Mouse (Mus musculus) forebrain, embryonic 12.5 days (tissue): ENCODE data around the gene Ssc5d. TPM values are rescaled to one million over a fixed set of nuclear protein-coding genes. Genes with fewer than 3 reads are reported as not detected.

ENCODE experiments used
- ATAC-seq: fragments of 200-750 bp; cut with Nextera tagmentation; 2 replicates; pipeline ENCODE4 v1.8.0; 2017; ENCODE audit warnings: moderate TSS enrichment; ENCODE audit not compliant: low FRiP score
- H3K27ac ChIP-seq: fragments of 300-500 bp; sonication (generic); 2 replicates; pipeline ENCODE4 v1.5.1; 2016; ENCODE audit warnings: mild to moderate bottlenecking
- H3K27me3 ChIP-seq: fragments of 300-500 bp; sonication (generic); 2 replicates; pipeline ENCODE4 v1.6.1; 2016; ENCODE audit warnings: mild to moderate bottlenecking
- H3K36me3 ChIP-seq: fragments of 300-500 bp; sonication (generic); replicated peaks from 2 replicates; pipeline ENCODE4 v1.6.1; 2016; ENCODE audit warnings: mild to moderate bottlenecking
- H3K4me1 ChIP-seq: fragments of 300-500 bp; sonication (generic); 2 replicates; pipeline ENCODE4 v1.6.1; 2016
- H3K4me2 ChIP-seq: fragments of 300-500 bp; sonication (generic); 2 replicates; pipeline ENCODE4 v1.6.1; 2016; ENCODE audit warnings: mild to moderate bottlenecking, moderate library complexity
- H3K4me3 ChIP-seq: fragments of 300-500 bp; sonication (generic); replicated peaks from 2 replicates; pipeline ENCODE4 v1.5.1; 2016; ENCODE audit warnings: mild to moderate bottlenecking
- H3K9ac ChIP-seq: fragments of 300-500 bp; sonication (generic); 2 replicates; pipeline ENCODE4 v1.6.1; 2016; ENCODE audit warnings: mild to moderate bottlenecking
- H3K9me3 ChIP-seq: fragments of 300-500 bp; sonication (generic); 2 replicates; pipeline ENCODE4 v1.6.1; 2016
- WGBS: fragments of 180-500 bp; shearing (Covaris S2); methylation state at CpG from one replicate; pipeline ENCODE4 v1.1.7; 2016; 5-methylcytosine and 5-hydroxymethylcytosine counted together
- polyA plus RNA-seq: library from polyadenylated mRNA; unstranded; fragments of >200 nt; fragmentation: Nextera tagmentation; extraction: Ambion mirVana; gene quantifications from 2 replicates; pipeline ENCODE4 v1.2.1, GENCODE M21; 2016

The Ssc5d gene
- polyA plus RNA-seq, 1 experiment from 2014 or later, result 0.89 TPM

DNA sequence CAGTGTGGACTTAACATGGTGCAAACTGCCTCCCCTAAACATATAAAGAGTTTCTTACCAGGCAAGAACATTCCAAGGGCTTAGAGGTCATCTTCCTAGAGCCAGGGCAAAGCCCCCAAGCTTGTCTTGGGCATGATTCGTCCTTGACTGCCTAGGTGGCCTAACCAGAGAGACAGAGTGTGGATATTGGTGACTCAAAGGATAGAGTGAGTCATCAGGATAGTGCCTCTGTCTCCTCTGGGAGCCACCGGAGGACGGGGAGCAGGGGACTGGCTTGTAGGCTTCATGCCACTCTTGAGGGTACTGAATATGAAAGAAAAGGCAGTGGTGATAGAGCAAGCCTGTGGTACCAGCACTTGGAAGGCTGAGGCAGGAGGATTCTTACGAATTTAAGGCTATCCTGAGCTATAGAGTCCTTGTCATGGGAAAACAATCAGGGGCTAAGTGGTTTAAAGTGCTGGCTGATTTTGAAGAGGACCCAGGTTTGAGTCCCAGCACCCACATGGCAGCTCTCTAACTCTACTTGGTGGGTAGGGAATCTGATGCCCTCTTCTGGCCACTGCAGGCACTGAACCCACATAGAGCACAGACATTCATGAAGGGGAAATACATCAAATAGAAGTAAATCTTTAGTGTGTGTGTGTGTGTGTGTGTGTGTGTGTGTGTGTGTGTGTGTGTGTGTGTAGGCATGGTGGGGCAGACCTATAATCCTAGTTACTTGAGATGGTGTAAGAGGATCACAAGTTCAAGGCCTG is 8.8 kb downstream of the Ssc5d start:
- Histone ChIP-seq H3K9ac (no peak overlapping the region), H3K4me1 (no peaks in the 10 kb centered on the region), H3K36me3 (no peaks in the 10 kb centered on the region), H3K4me2 (no peak overlapping the region), H3K4me3 (no peak overlapping the region), H3K9me3 (0 out of 2 replicates have a peak, but pooled peaks cover 7% of the 10 kb centered on the region), H3K27ac (no peak overlapping the region), H3K27me3 (no peaks in the 10 kb centered on the region)
- no peak for ATAC-seq
- WGBS, result 74% methylated on average over 4 of the region's 4 CpGs

DNA sequence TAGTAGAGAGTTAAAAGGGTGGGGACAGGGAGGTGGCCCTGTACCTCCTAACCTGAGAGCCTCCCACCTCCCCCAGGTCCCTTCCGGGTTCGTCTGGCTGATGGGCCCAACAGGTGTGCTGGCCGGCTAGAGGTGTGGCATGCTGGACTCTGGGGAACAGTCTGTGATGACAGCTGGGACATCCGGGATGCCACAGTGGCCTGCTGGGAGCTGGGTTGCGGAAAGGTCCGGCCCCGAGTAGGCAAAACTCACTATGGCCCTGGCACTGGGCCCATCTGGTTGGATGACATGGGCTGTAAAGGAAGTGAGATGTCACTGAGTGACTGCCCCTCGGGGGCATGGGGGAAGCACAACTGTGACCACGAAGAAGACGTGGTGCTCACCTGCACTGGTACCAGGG is 11.2 kb downstream of the Ssc5d start:
- Histone ChIP-seq H3K4me1 (no peaks in the 10 kb centered on the region), H3K4me3 (no peak overlapping the region), H3K9ac (no peak overlapping the region), H3K4me2 (no peak overlapping the region), H3K27ac (no peak overlapping the region), H3K27me3 (no peaks in the 10 kb centered on the region), H3K36me3 (no peaks in the 10 kb centered on the region), H3K9me3 (0 out of 2 replicates have a peak, but pooled peaks cover 7% of the 10 kb centered on the region)
- no peak for ATAC-seq
- 84% methylated on average over 10 of the region's 10 CpGs for WGBS

DNA sequence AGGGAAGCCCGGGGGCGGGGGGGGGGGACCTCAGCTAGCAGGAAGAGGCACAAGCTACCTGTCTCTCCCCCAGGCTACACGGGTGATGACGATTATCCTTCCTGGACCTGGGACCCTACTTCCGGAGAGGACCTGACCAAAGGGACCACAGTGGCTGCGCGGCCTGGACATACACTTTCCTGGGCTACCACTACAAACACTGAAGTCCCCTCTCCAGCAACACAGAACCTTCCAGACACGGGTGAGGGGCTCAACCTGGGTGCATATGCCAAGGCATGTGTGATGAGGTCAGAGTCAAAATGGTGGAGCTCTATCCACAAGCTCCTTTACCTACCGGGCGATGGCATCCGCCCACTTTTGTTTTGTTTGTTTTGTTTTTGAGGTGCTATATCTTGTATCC is 11.8 kb downstream of the Ssc5d start:
- no peaks in the 10 kb centered on the region for H3K36me3 ChIP-seq
- H3K9me3 ChIP-seq, result 0 out of 2 replicates have a peak, but pooled peaks cover 7% of the 10 kb centered on the region
- no peak for ATAC-seq
- no peaks in the 10 kb centered on the region for H3K4me1 ChIP-seq
- WGBS, result 87% methylated on average over 10 of the region's 11 CpGs
- H3K9ac ChIP-seq, result no peak overlapping the region
- H3K27me3 ChIP-seq, result no peaks in the 10 kb centered on the region
- H3K27ac ChIP-seq, result no peak overlapping the region
- H3K4me3 ChIP-seq, result no peak overlapping the region
- H3K4me2 ChIP-seq, result no peak overlapping the region

DNA sequence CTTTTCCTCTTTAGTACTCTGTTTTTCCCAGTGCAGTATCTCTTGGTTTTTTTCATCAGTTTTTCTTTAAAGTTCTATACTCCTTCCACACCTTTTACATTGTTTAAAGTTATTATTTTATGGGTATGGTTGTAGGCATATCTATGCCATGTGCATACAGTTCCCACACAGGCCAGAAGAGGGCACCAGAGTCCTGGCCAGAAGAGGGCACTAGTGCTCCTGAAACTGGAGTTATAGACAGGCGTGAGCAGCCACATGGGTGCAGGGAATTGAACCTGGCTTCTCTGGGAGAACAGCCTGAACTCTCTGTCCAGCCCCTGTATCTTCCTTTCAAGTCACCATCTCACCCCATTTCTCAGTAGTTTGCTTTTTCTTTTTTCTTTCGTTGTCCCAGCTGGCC is 12.9 kb downstream of the Ssc5d start:
- 30% methylated on average over 2 of the region's 2 CpGs for WGBS
- H3K27me3 ChIP-seq, result no peaks in the 10 kb centered on the region
- peaks cover 2% of the 10 kb centered on the region; the same call in 1 of the 2 replicates for H3K4me1 ChIP-seq
- 0 out of 2 replicates have a peak, but pooled peaks cover 7% of the 10 kb centered on the region for H3K9me3 ChIP-seq
- no peak; the same call in 1 of the 2 replicates for ATAC-seq
- H3K4me2 ChIP-seq, result no peak overlapping the region
- no peak overlapping the region for H3K27ac ChIP-seq
- H3K4me3 ChIP-seq, result no peak overlapping the region
- H3K36me3 ChIP-seq, result no peaks in the 10 kb centered on the region
- no peak overlapping the region for H3K9ac ChIP-seq

DNA sequence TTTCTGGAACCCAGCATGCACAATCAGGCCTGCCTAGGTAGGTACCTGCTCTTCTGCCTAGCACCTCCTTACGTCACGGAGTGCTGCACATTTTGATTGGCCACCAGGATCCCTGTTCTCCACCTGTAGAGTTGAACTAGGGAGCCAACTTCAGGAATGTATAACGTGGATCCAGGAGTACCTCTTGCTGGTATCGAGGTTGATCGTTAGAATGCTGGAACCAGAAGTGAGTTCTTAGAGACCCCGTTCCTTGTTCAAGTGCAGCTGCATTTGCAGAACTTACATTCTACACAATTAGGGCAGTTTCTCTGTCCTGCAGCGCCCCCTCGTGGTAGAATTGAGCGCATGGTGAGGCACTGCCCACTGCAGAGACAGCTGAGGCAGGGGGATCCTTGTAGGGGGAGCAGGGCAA is 14.5 kb downstream of the Ssc5d start:
- no peaks in the 10 kb centered on the region for H3K36me3 ChIP-seq
- 21% methylated on average over 9 of the region's 9 CpGs for WGBS
- H3K4me3 ChIP-seq, result no peak overlapping the region
- H3K4me1 ChIP-seq, result peaks cover 4% of the 10 kb centered on the region; the same call in 1 of the 2 replicates
- H3K9me3 ChIP-seq, result no peaks in the 10 kb centered on the region
- H3K27ac ChIP-seq, result no peak overlapping the region
- peak; percentile 67; the same call in 1 of the 2 replicates for ATAC-seq
- no peaks in the 10 kb centered on the region for H3K27me3 ChIP-seq
- no peak overlapping the region for H3K9ac ChIP-seq
- no peak overlapping the region for H3K4me2 ChIP-seq

DNA sequence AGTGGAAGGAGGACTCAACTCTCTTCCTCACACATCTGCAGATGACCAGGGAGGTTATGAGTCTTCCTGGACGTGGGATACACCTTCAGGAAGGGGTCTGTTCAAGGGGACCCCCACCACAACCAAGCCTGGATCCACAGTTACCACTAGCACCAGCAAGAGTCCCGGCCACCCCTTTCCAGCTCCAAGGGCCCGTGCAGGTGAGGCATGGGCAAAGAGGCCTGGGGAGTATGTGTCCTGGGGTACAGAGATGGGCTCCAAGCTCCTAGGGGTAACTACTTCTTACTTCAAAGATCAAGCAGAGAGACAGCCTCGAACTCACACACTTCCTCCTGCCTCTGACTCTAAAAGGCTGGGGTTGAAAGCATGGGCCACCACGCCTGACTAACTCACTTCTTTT is 17.1 kb downstream of the Ssc5d start:
- ATAC-seq, result no peak
- Histone ChIP-seq H3K4me2 (no peak overlapping the region), H3K9ac (no peak overlapping the region), H3K4me3 (no peak overlapping the region), H3K27ac (no peak overlapping the region), H3K4me1 (peaks cover 4% of the 10 kb centered on the region; the same call in 1 of the 2 replicates), H3K27me3 (no peaks in the 10 kb centered on the region), H3K9me3 (no peaks in the 10 kb centered on the region), H3K36me3 (no peaks in the 10 kb centered on the region)
- 56% methylated on average over 5 of the region's 5 CpGs for WGBS

DNA sequence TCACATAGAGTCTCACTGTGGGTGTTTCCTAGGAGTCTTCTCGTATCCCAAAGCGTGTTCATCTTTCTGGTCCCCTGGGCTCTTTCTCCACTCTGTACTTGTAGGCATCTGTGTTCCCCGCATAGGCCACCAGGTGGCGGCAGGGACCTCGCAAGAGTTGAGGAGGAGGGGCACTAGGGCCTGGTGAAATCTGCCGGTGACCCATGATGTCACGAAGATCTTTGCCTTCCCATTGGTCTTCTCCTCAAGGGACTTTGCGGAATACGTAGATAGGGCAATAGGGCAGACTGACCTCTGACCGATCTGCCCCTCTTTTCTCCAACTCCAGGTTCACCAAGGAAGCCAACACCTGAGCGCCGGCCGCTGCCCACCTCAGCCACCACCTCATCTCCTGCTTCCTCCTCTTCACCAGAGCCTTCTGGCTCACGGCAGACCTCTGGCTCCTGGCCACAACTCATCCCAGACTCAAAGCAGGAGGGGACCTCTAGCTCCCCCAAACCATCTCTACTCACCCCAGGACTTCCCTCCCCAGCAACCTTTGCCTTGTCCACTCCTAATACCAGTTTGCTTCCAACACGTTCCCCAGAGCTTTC is 17.7 kb downstream of the Ssc5d start:
- Histone ChIP-seq H3K27me3 (no peaks in the 10 kb centered on the region), H3K4me3 (peak overlapping the region; percentile 28), H3K4me2 (peak overlapping the region; percentile 45), H3K9me3 (no peaks in the 10 kb centered on the region), H3K36me3 (no peaks in the 10 kb centered on the region), H3K9ac (no peak overlapping the region; the same call in 1 of the 2 replicates), H3K4me1 (peaks cover 4% of the 10 kb centered on the region; the same call in 1 of the 2 replicates), H3K27ac (no peak overlapping the region)
- ATAC-seq, result peak; percentile 76
- WGBS, result 19% methylated on average over 15 of the region's 15 CpGs

DNA sequence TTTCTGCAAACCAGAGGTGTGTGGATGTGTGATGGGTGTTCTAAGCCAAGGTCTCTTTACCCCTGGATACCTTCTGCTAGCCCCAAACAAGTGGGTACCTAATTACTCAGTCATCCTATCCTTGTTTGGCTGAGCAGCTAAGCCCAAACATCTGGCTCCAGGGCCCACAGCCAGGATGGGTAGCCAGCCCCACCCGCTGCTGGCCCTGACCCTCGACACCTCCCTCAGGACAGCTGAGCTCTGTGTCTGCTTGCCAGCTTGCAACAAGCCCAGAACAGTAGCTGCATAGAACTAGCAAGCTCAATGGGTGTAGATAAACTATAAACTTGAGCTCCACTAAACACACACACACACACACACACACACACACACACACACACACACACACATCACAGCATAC is 22.3 kb downstream of the Ssc5d start:
- H3K9me3 ChIP-seq, result no peaks in the 10 kb centered on the region
- no peak for ATAC-seq
- WGBS, result 73% methylated on average over 2 of the region's 2 CpGs
- H3K36me3 ChIP-seq, result no peaks in the 10 kb centered on the region
- no peak overlapping the region for H3K27ac ChIP-seq
- H3K27me3 ChIP-seq, result no peaks in the 10 kb centered on the region
- H3K9ac ChIP-seq, result no peak overlapping the region
- no peak overlapping the region for H3K4me2 ChIP-seq
- H3K4me1 ChIP-seq, result peaks cover 4% of the 10 kb centered on the region; the same call in 1 of the 2 replicates
- no peak overlapping the region for H3K4me3 ChIP-seq

DNA sequence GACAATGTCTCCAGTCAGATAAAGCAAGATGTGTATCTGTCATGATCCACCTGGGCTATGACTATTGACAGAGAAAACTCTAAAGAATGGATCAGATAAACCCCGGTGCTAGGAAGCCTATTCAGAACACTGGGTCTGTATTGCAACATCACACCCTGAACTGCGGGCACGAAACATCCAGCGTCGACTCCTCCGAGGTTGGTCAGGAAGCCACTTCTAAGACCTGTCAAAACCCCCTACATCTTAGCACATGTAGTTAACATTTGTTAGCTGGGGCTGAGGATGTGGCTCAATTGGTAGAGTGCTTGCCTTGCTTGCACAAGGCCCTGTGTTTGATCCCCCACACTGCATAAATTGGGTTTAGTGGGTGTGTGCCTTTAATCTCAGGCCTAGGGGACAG is 22.8 kb downstream of the Ssc5d start:
- 82% methylated on average over 6 of the region's 6 CpGs for WGBS
- Histone ChIP-seq H3K9me3 (no peaks in the 10 kb centered on the region), H3K4me1 (peaks cover 2% of the 10 kb centered on the region; the same call in 1 of the 2 replicates)

DNA sequence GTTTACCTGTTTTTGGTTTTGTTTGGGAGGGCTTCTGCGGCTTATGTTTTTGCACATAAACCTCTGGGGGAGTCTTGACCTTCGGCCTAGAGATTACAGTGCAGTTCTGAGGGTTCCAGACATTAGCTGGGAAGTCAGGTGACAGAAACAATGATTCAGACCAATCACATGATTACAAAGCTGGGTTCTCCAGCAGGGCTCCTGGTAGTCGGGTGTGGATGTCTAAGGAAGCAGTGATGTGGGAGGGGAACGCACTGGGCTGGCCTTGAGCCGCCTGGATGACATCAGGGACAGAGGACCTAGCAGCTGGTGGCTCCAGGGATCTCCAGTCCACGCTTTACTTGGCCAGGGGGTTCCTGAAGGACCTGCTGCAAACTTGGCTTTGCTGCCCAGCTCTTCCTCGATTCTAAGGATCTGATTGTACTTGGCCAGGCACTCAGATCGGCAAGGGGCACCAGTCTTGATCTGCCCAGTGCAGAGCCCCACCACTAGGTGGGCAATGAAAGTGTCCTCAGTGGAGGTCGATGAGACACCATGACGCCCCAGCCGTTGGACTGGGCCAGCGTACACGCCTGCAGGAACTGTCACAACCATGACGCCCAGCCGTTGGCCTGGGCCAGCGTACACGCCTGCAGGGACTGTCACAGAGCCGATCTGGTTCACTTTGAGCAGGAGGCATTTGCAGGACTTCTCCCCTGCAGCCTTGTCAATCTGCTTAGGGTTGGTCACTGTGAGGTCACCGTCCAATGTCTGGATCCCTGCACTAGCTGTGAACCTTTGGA is 25.2 kb downstream of the Ssc5d start:
- Histone ChIP-seq H3K4me1 (no peaks in the 10 kb centered on the region), H3K9ac (no peak overlapping the region), H3K36me3 (no peaks in the 10 kb centered on the region), H3K27ac (no peak overlapping the region), H3K4me3 (no peak overlapping the region), H3K4me2 (no peak overlapping the region), H3K27me3 (peaks cover 6% of the 10 kb centered on the region; the same call in 1 of the 2 replicates), H3K9me3 (no peaks in the 10 kb centered on the region)
- WGBS, result 85% methylated on average over 19 of the region's 19 CpGs
- no peak for ATAC-seq

More for the DNA sequence above, 22.8 kb downstream of the Ssc5d start:
- no peak for ATAC-seq
- no peak overlapping the region for H3K27ac ChIP-seq
- peaks cover 5% of the 10 kb centered on the region; the same call in 1 of the 2 replicates for H3K27me3 ChIP-seq
- no peak overlapping the region for H3K4me2 ChIP-seq
- no peak overlapping the region for H3K4me3 ChIP-seq
- H3K9ac ChIP-seq, result no peak overlapping the region
- no peaks in the 10 kb centered on the region for H3K36me3 ChIP-seq

DNA sequence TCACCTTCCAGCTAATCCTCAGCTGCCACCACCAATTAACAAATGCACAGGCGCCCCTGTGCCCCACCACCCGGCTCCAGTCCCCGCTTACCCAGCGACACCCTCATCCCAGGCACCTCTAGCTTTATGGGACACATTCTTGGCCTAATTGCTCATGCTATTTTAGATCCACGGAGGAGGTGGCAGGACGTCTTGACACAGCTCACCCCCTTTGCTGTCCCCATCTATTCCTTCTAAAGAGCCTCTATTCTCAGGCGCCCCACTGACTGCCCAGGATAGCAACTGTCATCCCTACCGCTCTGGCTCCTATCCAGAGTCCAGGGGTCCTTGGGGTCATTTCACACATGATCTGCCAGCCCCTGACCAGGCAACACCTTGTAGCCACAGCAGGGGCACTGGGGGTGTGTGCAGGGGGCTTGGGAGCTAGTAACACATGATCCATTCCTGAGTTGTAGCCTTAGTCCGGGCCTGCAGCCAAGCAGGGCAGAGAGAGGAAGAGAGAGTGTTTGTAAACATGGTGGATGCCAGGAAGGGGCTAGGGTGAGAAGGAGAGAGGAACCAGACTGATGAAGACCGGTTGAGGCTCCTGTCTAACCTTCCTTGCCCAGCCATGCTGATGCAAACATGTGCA is 28.3 kb downstream of the Ssc5d start:
- Histone ChIP-seq H3K9me3 (no peaks in the 10 kb centered on the region), H3K4me2 (no peak overlapping the region), H3K4me3 (no peak overlapping the region), H3K9ac (no peak overlapping the region), H3K27me3 (peaks cover 6% of the 10 kb centered on the region; the same call in 1 of the 2 replicates), H3K27ac (no peak overlapping the region), H3K36me3 (no peaks in the 10 kb centered on the region), H3K4me1 (no peaks in the 10 kb centered on the region)
- ATAC-seq, result no peak
- WGBS, result 32% methylated on average over 10 of the region's 10 CpGs

DNA sequence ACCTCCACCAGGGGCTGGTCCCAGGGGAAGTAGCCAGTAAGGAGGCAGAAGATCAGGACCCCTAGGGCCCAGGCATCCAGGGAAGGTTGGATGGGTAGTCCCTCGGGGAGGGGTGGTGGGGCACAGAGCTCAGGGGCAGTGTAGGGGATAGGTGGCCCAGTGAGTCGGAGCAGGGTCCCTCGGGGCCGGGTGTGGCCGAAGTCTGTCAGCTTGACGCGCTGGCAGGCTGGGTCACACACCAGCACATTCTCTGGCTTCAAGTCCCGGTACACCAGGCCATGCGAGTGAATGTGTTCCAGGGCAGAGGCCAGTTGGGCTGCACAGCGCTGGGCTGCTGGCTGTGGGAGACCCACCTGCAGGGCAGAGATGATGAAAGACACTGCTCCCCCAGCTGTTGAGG is 31.8 kb downstream of the Ssc5d start:
- no peaks in the 10 kb centered on the region for H3K4me1 ChIP-seq
- no peak overlapping the region for H3K27ac ChIP-seq
- no peak overlapping the region for H3K4me3 ChIP-seq
- ATAC-seq, result no peak
- H3K9ac ChIP-seq, result no peak overlapping the region
- H3K4me2 ChIP-seq, result no peak overlapping the region
- H3K36me3 ChIP-seq, result no peaks in the 10 kb centered on the region
- no peaks in the 10 kb centered on the region for H3K9me3 ChIP-seq
- 87% methylated on average over 10 of the region's 10 CpGs for WGBS
- peaks cover 6% of the 10 kb centered on the region; the same call in 1 of the 2 replicates for H3K27me3 ChIP-seq
